8 mouse cellular contexts compared by ENCODE assay signal in the genomic region with DNA sequence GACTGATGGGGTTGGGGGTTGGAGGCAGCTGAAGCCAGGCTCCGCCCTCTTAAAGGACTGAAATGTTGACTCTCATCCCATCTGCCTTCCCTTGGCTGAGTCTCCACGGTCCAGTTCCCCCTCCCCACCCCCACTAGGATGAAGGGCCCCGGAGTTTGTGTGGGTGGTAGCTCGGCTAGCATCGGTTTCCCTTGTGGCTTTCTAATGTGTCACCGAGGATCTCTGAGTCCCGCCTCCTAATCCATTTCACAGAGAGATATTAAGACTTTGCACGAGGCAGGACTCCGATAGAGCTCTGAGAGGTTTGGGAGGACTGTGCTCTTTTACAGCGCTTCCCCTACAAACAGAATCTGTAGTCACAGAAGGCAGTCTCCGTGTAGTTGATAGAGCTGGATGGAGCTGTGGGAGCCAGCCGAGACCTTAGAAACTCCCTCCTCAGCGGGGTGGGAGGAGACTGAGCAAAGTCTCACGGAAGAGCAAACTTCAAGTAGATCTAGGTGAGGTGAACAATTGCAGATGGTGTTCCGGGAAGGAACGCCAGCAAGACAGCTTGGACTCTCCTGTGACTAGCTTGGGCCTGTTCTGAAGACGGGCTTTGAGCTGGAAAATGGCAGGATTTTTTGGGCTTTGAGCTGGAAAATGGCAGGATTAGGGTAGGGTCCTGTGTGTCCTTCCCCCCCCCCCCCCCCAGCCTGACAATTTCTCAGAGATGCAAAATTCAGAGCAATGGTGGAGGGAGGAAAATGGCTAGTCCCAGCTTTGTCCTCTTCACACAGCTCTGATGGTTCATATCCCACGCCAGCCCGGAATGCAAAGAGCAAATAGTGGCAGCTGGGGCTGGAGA. TPM values are rescaled to one million over a fixed set of nuclear protein-coding genes. Genes with fewer than 3 reads are reported as not detected.
DNase-seq lines count a peak whose midpoint lies in the region; ATAC-seq and TF ChIP-seq lines count a peak whose summit lies in the region.

A gene (minus strand): TSS at position 1 of the 844 bp plus-strand sequence.

- no peak for ATAC-seq in embryonic facial prominence, embryonic 12.5 days (ENCODE audit: insufficient number of reproducible peaks, insufficient read depth, low FRiP score, low TSS enrichment)
- no peak for ATAC-seq in heart, embryonic 12.5 days (ENCODE audit: insufficient number of reproducible peaks, low FRiP score)
- peak; percentile 63 for ATAC-seq in kidney, embryonic 14.5 days (ENCODE audit: low FRiP score, low TSS enrichment)
- no peak for ATAC-seq in liver, embryonic 11.5 days (replicated peaks; ENCODE audit: low FRiP score)

- H3K36me3 ChIP-seq in ES-E14 (ENCODE audit: control insufficient read depth, insufficient read depth, low read length, poor library complexity, severe bottlenecking): no peaks in the 10 kb centered on the region
- no peaks in the 10 kb centered on the region for H3K36me3 ChIP-seq in embryonic facial prominence, embryonic 12.5 days
- H3K36me3 ChIP-seq in heart, embryonic 12.5 days: no peaks in the 10 kb centered on the region
- no peaks in the 10 kb centered on the region for H3K36me3 ChIP-seq in kidney, embryonic 14.5 days (ENCODE audit: control insufficient read depth, insufficient read depth, low read length)
- no peaks in the 10 kb centered on the region for H3K36me3 ChIP-seq in liver, embryonic 11.5 days (ENCODE audit: control insufficient read depth, insufficient read depth, low read length)

- in situ Hi-C loops in ES-E14 (cut with MboI; ENCODE audit: low sequenced_read_pairs in 2 of 2, unreplicated experiment in 2 of 2): no loop called here

- H3K9ac ChIP-seq in ES-E14 (ENCODE audit: insufficient read depth, low read depth, low read length, poor library complexity, severe bottlenecking): peak within 1 kb of the TSS; percentile 34; the same call in 1 of the 2 replicates
- peak within 1 kb of the TSS; percentile 38 for H3K9ac ChIP-seq in embryonic facial prominence, embryonic 12.5 days
- H3K9ac ChIP-seq in heart, embryonic 12.5 days: peak within 1 kb of the TSS; percentile 71
- H3K9ac ChIP-seq in kidney, embryonic 14.5 days (ENCODE audit: low read depth, low read length): peak within 1 kb of the TSS; percentile 57
- H3K9ac ChIP-seq in liver, embryonic 11.5 days (ENCODE audit: low read depth, low read length): no peak within 1 kb of the TSS; the same call in 1 of the 2 replicates

- peaks cover 6% of the 10 kb centered on the region; the same call in 1 of the 2 replicates for H3K27me3 ChIP-seq in embryonic facial prominence, embryonic 12.5 days
- no peaks in the 10 kb centered on the region for H3K27me3 ChIP-seq in heart, embryonic 12.5 days (replicated peaks)
- no peaks in the 10 kb centered on the region for H3K27me3 ChIP-seq in kidney, embryonic 14.5 days (ENCODE audit: control insufficient read depth, insufficient read depth, low read length)
- peaks cover 51% of the 10 kb centered on the region for H3K27me3 ChIP-seq in liver, embryonic 11.5 days (replicated peaks; ENCODE audit: control insufficient read depth, insufficient read depth, low read length)

- peak; percentile 80 for DNase-seq in CD4-positive helper T cell, adult 2 months (ENCODE audit: low read depth, low spot score)
- no peak for DNase-seq in ES-E14 (ENCODE audit: low read depth, low spot score)
- no peak for DNase-seq in liver, embryonic 11.5 days (ENCODE audit: low spot score)
- DNase-seq in retina, embryonic 14.5 days (ENCODE audit: low spot score): peak; percentile 88
- no peak for DNase-seq in spleen, adult 12 weeks (ENCODE audit: low spot score)

- no peak within 1 kb of the TSS; the same call in 1 of the 2 replicates for H3K27ac ChIP-seq in ES-E14 (ENCODE audit: insufficient read depth, low read depth, low read length, poor library complexity, severe bottlenecking)
- peak within 1 kb of the TSS; percentile 89 for H3K27ac ChIP-seq in embryonic facial prominence, embryonic 12.5 days
- peak within 1 kb of the TSS; percentile 97 for H3K27ac ChIP-seq in heart, embryonic 12.5 days (ENCODE audit: poor library complexity, severe bottlenecking)
- H3K27ac ChIP-seq in kidney, embryonic 14.5 days (ENCODE audit: low read depth, low read length): peak within 1 kb of the TSS; percentile 98
- H3K27ac ChIP-seq in liver, embryonic 11.5 days (ENCODE audit: low read depth, low read length): peak within 1 kb of the TSS; percentile 26; the same call in 1 of the 2 replicates

- H3K4me1 ChIP-seq in ES-E14 (ENCODE audit: control insufficient read depth in 2 of 2, insufficient read depth in 2 of 2, low read length in 2 of 2, poor library complexity in 1 of 2): peaks cover 0 to 25% of the 10 kb centered on the region in 2 experiments; a peak in 2 of 4 replicates
- H3K4me1 ChIP-seq in embryonic facial prominence, embryonic 12.5 days: peaks cover 38% of the 10 kb centered on the region
- H3K4me1 ChIP-seq in heart, embryonic 12.5 days (replicated peaks): peaks cover 55% of the 10 kb centered on the region
- H3K4me1 ChIP-seq in kidney, embryonic 14.5 days (ENCODE audit: control insufficient read depth, insufficient read depth, low read length): peaks cover 25% of the 10 kb centered on the region
- H3K4me1 ChIP-seq in liver, embryonic 11.5 days (replicated peaks; ENCODE audit: control insufficient read depth, insufficient read depth, low read length): peaks cover 10% of the 10 kb centered on the region

- H3K9me3 ChIP-seq in ES-E14 (ENCODE audit: control insufficient read depth, insufficient read depth, low read depth, low read length): no peaks in the 10 kb centered on the region
- H3K9me3 ChIP-seq in embryonic facial prominence, embryonic 12.5 days: no peaks in the 10 kb centered on the region
- no peaks in the 10 kb centered on the region for H3K9me3 ChIP-seq in heart, embryonic 12.5 days (replicated peaks)
- H3K9me3 ChIP-seq in kidney, embryonic 14.5 days (ENCODE audit: control insufficient read depth, low read length): no peaks in the 10 kb centered on the region
- H3K9me3 ChIP-seq in liver, embryonic 11.5 days (ENCODE audit: control insufficient read depth, low read length): no peaks in the 10 kb centered on the region

- peak within 1 kb of the TSS; percentile 8 to 21; a peak in 2 of 4 replicates for H3K4me3 ChIP-seq in ES-E14 (ENCODE audit: insufficient read depth in 1 of 2, low read depth in 1 of 2, low read length in 2 of 2, poor library complexity in 1 of 2, severe bottlenecking in 1 of 2)
- H3K4me3 ChIP-seq in embryonic facial prominence, embryonic 12.5 days: peak within 1 kb of the TSS; percentile 37
- peak within 1 kb of the TSS; percentile 62 for H3K4me3 ChIP-seq in heart, embryonic 12.5 days
- H3K4me3 ChIP-seq in kidney, embryonic 14.5 days (ENCODE audit: low read length): peak within 1 kb of the TSS; percentile 39
- H3K4me3 ChIP-seq in liver, embryonic 11.5 days (ENCODE audit: low read depth, low read length): peak within 1 kb of the TSS; percentile 16

- H3K4me2 ChIP-seq in embryonic facial prominence, embryonic 12.5 days (replicated peaks): peak within 1 kb of the TSS; percentile 45
- H3K4me2 ChIP-seq in heart, embryonic 12.5 days: peak within 1 kb of the TSS; percentile 84
- H3K4me2 ChIP-seq in kidney, embryonic 14.5 days (replicated peaks; ENCODE audit: low read depth, low read length): peak within 1 kb of the TSS; percentile 70
- H3K4me2 ChIP-seq in liver, embryonic 11.5 days: peak within 1 kb of the TSS; percentile 44

- WGBS in embryonic facial prominence, embryonic 12.5 days: 9% methylated on average over 19 of the region's 19 CpGs
- WGBS in heart, embryonic 12.5 days: 10% methylated on average over 19 of the region's 19 CpGs
- 7% methylated on average over 19 of the region's 19 CpGs for WGBS in kidney, embryonic 14.5 days
- 12% methylated on average over 19 of the region's 19 CpGs for WGBS in liver, embryonic 11.5 days

TF ChIP-seq in ES-E14, 5 proteins besides CTCF, POLR2A, EP300 and RAD21:
- TF ChIP-seq CHD2 (IDR thresholded peaks at IDR 0.05; ENCODE audit: low read depth, low read length) (no peak), MAFK (IDR thresholded peaks at IDR 0.05; ENCODE audit: insufficient read depth, low read depth, low read length) (no peak), ZC3H11A (IDR thresholded peaks at IDR 0.05; ENCODE audit: borderline replicate concordance, low read depth, low read length) (no peak), ZNF384 (IDR thresholded peaks at IDR 0.05; ENCODE audit: low read depth, low read length) (no peak), HCFC1 (IDR thresholded peaks at IDR 0.05; ENCODE audit: borderline replicate concordance, insufficient read depth, low read length) (no peak)

RNA-seq across cellular contexts. Expression of the gene that starts here (rescaled TPM):
- 46.0 and 78.8 TPM in 2 replicates for total RNA-seq in ES-E14 (2012; rRNA removed)
- 62.6 and 63.0 TPM in 2 replicates for polyA plus RNA-seq in embryonic facial prominence, embryonic 12.5 days (2016; fragmentation: Nextera tagmentation; extraction: Ambion mirVana)
- polyA plus RNA-seq in heart, embryonic 12.5 days (2016; fragmentation: Nextera tagmentation; extraction: Ambion mirVana): 162 and 167 TPM in 2 replicates
- polyA plus RNA-seq in kidney, embryonic 14.5 days (2014; fragmentation: Nextera tagmentation; extraction: Ambion mirVana): 34.6 and 52.0 TPM in 2 replicates
- polyA plus RNA-seq in liver, embryonic 11.5 days (2014; fragmentation: Nextera tagmentation; extraction: Ambion mirVana): 13.2 and 15.9 TPM in 2 replicates

Comparison
In these comparisons a context has a peak if more than half of its experiments do, and no peak if none do; other contexts are left out.
1. DNase-seq: peak in CD4-positive helper T cell, adult 2 months (single experiment) and retina, embryonic 14.5 days (single experiment); none in ES-E14 (single experiment), liver, embryonic 11.5 days (single experiment) and spleen, adult 12 weeks (single experiment).
2. Peak in every context shown above with its lines, with median percentiles within 50 percentile points of each other: H3K4me3 ChIP-seq and H3K4me2 ChIP-seq.